Mouse (Mus musculus): ENCODE measurements around the gene Il1f6.
"Not testable (repeated sequence)": the region's sequence is repeated elsewhere in the genome, so short reads cannot be mapped to it uniquely, and the experiment has no call there.

Gene Il1f6

DNA sequence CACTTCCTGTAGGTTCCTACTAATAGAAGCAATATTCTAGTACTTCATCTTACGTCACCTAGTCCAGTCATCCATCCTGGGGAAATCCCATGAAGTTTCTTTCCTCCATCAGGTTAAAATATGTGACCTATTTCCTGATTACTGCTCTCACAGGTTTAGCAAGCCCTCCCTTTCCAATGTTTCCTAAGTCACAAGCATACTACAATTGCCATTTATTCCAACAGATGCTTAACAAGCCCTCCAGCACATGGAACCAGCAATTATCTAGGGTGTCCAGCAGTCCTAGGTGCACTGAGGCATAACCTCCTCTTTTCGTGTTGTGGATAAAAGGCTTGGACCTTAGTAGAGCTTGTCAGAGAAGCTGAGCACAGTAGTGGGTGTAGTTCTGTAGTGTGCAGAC, at the start of gene Il1f6:
Gene Il1f6, plus strand, starts transcription at position 301 of the 400 bp plus-strand sequence.
- no peak for DNase-seq

- DNase-seq, result peak; percentile 46
Observed at GRCm38 (mm10) chr2:24181683-24182331, 33.4 kb upstream of the Il1f6 start.

DNA sequence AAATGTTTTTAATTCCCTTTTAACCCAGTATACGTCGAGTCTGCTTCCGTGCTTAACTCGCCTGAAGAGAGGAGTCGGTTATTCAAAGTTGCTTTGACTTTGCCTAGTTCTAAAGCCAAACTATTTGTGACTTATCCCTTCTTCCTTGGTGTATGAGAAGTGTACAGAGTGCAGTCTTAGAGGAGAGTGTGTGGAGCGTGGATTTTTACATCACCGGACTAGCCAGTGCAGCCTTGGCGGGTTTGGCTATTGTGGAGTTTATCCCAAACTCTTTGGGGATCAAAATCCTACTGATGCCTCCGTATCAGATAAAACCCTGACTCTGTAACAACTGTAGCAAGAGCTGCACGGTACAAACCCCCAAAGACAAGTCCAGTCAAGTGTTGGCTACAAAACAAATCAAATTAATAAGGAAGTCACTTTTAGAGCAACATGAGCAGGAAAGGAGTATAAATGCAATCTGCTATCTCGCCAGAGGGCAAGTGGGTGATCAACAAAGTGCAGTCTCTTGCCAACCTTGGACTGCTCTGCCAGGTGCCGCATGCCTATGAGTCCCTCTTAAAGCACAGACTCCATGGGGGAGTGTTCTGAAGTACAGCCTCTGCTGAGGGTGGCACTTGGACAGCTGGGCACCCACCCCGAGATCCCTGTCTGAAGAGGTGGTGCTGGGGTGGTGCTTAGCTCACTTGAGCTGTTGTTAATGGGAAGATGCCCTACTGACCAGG, 32.6 kb upstream of the Il1f6 start:
- not testable (repeated sequence) for DNase-seq

DNA sequence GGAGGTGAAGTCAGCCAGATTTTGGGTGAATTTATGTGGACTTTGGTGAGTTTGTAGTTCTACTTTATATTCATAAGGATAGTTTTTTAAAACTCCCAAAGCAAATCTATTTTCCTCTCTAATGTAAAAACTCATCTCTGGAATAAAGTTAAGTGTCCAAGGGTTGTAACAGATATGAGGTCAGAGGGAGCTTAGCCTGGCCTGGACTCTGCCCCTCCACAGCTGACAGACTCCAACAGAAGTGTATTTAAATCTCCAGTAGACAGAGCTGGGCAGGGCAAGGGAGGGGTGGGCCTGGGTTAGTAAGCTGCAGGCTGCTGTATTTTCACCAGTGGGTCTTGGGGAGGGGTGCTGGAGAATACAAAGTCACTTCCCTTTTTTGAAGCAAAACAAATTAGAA, 31.1 kb upstream of the Il1f6 start:
- not testable (repeated sequence) for DNase-seq

DNA sequence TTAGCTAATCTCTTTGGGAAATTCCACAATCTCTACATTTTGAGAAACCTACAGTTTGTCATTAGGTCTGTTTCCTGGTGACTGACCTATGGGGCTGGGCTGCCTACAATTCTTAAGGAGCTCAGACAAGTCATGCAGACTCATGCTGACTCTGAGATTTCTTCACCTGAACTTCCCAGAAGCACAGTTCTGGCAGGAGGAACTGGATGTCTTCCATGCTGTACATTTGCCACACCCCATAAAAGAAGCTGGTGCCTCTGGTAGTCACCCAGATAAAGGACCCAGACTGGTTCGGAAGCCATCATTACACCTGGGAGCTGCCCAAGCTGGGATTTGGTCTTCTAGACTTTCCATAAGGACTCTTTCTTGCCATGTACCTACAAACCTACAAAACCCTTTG, 29.0 kb upstream of the Il1f6 start, which contains the start of gene Il1f9:
Gene Il1f9, plus strand, starts transcription at position 301 of the 400 bp plus-strand sequence.
- DNase-seq, result no peak

- no peak for DNase-seq
Observed at GRCm38 (mm10) chr2:24187585-24187984, 27.6 kb upstream of the Il1f6 start.

DNA sequence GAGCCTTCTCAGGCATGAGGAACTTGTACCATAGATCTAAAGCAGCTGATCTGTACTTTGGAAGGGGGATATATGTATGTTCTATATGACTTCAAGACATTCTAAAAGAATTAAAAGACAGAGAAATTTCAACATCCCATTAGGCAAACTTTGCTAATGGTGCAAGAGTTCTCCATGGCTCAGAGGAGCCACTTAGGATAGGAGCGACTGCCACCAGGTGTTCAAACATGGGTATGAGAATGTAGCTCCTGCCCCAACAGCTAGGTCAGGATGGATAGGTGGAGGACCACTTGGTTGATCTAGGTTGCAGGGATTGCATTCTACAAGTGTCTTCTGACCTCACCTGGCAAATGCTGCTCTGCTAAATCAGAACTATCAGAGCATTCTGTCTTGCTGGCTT, 27.0 kb upstream of the Il1f6 start:
- DNase-seq, result no peak

DNA sequence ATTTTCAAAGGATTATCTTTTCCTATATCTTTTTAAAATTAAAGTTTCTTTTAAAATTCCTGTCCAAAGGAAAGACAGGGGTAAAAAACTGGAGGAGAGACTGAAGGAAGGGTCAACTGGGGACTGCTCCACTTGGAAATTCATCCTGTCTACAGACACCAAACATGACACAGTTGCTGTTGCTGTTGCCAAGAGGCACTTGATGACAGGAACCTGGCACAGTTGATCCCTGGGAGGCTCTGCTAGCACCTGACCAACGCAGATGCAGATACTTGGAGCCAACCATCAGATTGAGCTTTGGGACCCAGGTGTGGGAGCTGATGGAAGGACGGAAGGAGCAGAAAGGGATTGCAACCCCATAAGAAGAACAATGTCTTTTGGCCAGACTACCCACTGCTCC, 12.0 kb downstream of the Il1f6 start:
- DNase-seq, result no peak

- no peak for DNase-seq
Observed at GRCm38 (mm10) chr2:24267503-24267902, 52.3 kb downstream of the Il1f6 start.

DNA sequence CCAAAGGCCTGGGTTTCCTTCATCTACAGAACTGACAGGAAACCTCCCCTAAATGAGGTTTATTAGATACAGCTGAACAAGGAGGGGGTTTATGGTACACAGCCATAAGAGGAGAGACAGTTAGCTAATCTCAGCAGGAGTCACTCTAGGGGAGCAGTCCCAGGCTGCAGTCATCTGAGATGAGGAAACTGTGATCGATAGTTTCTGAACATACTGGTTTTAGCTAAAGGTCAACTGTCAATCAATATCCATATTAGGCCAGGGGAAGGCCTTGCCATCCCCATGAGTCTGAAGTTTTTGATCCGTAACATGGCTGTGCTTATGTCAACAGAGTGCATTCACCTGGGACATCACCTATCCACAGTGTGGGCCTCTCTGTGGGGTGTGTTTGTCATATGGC, 58.4 kb downstream of the Il1f6 start:
- DNase-seq, result no peak

DNA sequence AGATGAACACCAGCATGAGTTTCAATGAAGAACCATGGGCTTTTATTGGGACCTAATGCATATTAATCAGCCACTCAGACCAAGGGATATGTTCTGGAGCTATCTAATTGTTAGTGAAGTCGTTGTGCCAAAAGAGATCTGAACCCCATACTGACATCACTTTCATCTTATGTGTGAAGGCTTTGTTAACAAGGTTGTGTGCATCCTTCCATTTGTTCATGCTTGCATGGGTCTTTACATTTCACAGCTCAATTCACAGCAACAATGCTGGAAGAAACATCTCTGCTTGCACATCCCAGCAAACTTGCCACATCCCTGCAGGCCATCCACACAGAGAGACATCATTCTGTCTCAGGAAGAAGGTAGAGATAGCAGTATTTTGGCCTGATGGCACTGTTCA, 59.9 kb downstream of the Il1f6 start:
- no peak for DNase-seq

Measured in right cerebral cortex, postnatal 4 days (tissue).